Mouse (Mus musculus) kidney, adult 9 months (tissue): ENCODE results near the gene Nebl.

Experiments
- DNase-seq: peaks from one replicate; pipeline ENCODE4 v3.0.0; 2022

The Nebl gene

DNA sequence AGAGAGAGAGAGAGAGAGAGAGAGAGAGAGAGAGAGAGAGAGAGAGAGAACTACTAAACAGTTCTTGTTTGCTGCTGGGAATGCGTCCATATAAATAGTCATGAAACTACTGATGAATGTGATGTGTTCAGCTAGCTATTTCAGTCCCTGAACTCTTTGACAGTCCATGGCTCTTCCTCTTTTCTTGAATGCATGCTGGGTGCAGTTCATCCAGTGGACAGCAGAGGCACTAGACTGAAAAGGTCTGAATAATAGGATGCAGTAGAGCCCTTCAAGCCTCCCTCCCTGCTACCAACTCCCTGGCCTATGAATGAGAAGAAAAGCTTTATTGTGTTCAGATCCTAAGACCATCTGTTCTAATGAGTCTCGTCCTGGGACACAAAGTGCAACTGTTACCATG lies 223.9 kb downstream of the Nebl start:
- no peak for DNase-seq

- DNase-seq, result no peak
These were observed 227.0 kb downstream of the Nebl start for GRCm38 (mm10) chr2:17504115-17504774.

GRCm38 (mm10) chr2:17501075-17501474 lies 230.2 kb downstream of the Nebl start:
- no peak for DNase-seq

DNA sequence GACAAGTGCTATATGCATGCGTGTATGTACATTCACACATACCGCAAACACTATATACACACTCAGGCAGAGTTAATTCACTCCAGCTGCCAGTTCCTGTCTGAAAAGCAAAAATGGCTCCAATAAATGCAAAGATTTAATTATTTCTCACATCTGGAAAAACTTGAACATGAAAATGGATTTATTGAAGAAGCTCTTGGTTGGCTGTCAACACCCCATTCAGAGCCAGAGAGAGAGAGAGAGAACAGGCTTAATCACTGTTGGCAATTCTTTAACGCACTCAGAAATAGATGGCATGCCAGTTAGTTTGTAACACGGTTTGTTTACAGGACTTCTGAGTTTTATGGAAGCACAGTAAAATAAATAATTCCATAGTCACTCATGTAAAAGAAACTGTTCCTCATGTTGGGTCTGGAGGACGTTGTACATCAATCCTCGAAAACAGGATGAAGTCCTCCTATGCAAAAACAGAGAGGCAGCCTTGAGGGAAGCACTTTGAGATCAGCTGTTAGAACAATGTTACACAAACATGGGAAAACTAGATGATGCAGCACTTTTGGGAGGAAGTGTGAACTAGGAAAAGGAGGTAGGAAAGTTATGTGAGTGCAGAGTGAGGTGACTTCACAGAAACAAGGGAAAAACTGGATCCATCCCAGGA lies 265.6 kb downstream of the Nebl start:
- DNase-seq, result no peak

DNA sequence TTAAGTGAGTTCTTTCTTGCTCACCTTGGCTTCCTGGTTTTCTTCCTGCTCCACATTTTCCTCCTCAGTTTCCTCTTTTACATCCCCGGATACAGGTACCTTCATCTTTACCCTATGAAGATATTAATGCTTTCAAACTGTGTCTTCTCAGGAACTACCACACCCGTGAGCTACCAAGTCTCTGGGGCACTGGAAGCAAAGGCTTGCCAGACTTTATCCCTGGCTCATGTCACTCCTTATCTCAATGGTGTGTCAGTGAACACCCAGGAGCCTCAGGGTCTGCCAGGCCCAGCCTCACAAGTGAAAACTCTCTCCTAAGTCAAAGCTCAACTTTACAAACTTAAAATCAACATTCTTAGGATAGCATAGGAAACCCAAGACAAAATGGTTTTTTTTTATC lies 270.8 kb downstream of the Nebl start:
- no peak for DNase-seq

DNA sequence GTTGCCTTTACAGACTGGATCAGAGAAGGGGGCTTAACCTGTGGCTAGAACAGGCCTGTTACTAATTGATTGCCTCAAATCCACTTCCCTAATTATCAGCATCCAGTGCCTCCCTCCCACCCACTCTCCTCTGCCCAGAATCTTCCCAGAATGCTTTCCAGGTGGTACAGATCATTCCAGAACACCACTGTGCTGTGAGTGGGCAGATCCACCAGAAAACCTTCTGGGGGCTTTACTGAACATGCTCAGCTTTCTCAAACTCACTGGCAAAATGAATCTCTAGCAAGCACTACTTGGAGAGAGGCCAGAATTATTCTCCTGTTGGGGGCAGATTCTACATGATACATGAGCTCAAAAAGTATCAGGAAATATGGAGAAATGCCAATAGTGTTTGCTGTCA lies 277.6 kb downstream of the Nebl start:
- no peak for DNase-seq

- DNase-seq, result no peak
These were observed 282.9 kb downstream of the Nebl start for GRCm38 (mm10) chr2:17448341-17448740.

- DNase-seq, result no peak
These were observed 287.7 kb downstream of the Nebl start for GRCm38 (mm10) chr2:17443581-17443980.

GRCm38 (mm10) chr2:17438317-17438716 lies 292.9 kb downstream of the Nebl start:
- DNase-seq, result no peak

- DNase-seq, result no peak
These were observed 294.4 kb downstream of the Nebl start for GRCm38 (mm10) chr2:17436739-17437440.

- no peak for DNase-seq
These were observed 296.0 kb downstream of the Nebl start for GRCm38 (mm10) chr2:17435217-17435616.

DNA sequence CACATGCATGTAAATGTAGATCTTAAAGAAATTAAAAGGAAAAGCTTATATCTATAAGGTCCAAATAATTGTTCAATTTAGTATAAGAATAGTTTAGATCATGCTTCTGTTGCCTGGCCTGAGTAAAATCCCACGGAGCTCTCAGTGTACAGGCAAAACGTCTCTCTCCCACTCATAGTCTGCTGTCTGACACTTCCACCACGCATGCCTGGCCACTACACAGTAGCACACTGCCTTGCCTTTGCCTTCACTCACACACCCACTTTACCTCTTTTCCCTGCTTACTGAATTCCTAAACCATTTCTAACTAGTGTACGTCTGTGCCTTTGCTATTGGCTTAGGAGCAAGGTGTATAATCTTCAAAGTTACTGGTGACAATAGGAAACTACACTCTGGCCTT lies 302.2 kb downstream of the Nebl start:
- no peak for DNase-seq

DNA sequence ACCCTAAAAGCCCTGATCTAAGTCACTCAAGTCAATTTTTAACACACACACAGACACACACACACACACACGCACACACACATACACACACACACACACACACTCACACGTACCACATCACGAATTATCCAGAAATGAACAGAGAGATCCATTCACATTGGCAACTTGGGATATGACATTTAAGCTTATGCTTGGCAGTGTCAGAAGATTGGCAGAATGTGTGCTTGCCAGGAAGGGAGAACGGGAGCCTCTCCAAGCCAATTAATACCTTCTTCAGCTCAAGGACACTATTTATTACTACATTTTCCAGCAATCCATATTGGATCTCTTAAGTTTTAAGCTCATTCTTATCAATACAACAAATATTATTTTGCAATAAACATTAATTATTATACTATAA lies 303.1 kb downstream of the Nebl start:
- DNase-seq, result no peak

GRCm38 (mm10) chr2:17422967-17423366 lies 308.3 kb downstream of the Nebl start:
- DNase-seq, result peak; percentile 44

DNA sequence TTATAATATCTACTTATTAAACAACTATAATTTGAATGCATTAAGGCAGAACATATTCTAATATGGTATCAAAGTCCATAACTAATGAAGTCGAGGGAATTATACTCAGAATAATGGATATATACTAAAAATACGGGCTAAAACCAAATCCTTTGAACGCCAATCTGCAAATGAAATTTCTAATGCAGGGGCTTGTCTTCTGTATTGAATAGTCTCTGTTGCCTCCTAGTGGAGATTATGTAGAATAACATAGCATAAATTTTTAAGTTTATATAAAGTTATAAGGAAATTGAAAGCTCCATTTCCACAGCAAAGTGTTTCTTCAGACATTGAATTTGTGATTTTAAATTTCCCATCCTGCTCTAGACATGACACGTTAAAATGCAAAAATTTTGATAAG lies 315.9 kb downstream of the Nebl start:
- peak; percentile 9 for DNase-seq

GRCm38 (mm10) chr2:17414324-17414723 lies 316.9 kb downstream of the Nebl start:
- DNase-seq, result no peak

GRCm38 (mm10) chr2:17413496-17414268 lies 317.6 kb downstream of the Nebl start:
- no peak for DNase-seq

- DNase-seq, result no peak
These were observed 322.0 kb downstream of the Nebl start for GRCm38 (mm10) chr2:17409276-17409675.

- no peak for DNase-seq
These were observed 325.2 kb downstream of the Nebl start for GRCm38 (mm10) chr2:17405899-17406531.

GRCm38 (mm10) chr2:17402511-17402910 lies 328.8 kb downstream of the Nebl start:
- DNase-seq, result no peak

DNA sequence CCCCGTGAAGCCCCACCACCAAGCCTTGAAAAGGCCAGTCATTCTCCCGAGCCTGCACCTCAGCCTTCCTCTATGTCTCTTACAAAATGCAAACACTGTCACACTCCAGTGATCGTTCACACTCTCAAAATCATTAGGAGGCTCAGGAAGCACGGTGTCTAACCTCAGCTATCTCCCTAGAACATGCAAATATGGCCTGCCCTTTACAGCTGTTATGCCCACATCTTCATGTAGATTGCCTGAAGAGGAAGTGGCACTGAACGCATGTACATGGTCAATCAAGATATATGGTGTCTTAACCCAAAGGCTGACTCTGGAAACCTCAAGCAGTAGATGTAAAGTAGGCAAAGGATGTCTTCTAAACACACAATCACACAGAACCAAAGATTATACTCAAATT lies 335.0 kb downstream of the Nebl start:
- no peak for DNase-seq

DNA sequence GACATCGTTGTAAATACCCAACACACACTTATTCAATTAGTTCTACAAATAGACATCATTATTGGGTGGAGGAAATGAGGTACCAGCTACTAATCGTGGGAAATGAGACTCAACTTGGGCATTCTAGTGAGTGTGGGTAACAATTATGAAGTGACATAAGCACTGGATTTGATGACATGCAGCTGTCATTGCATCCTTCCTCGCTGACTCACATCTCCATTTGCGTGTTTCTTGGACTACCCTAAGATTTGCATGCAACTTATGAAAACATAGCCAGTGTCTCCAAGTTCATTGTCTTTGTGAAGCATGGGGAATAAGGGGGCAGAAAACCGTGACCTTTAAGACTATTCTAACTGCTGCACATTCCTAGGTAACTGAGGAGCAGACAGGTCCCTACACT lies 339.9 kb downstream of the Nebl start:
- DNase-seq, result no peak
